Mouse (Mus musculus): ENCODE measurements around the gene Lef1. TPM values are rescaled to one million over a fixed set of nuclear protein-coding genes. Genes with fewer than 3 reads are reported as not detected.

Lef1 gene
- total RNA-seq (2014; fragmentation: Nextera tagmentation) (7.2 and 47.8 TPM in 2 replicates), total RNA-seq (2017) (0.23 and 0.34 TPM in 2 replicates)

GRCm38 (mm10) chr3:131110191-131111150 is at the start of gene Lef1:
Lef1 (plus strand) TSS chr3:131110471.
- no peak for ATAC-seq (replicated peaks; ENCODE audit: low FRiP score, low TSS enrichment, poor library complexity, severe bottlenecking)

- no peak for ATAC-seq (replicated peaks; ENCODE audit: low FRiP score, low TSS enrichment, poor library complexity, severe bottlenecking)
Observed at GRCm38 (mm10) chr3:131065001-131065400, 45.3 kb upstream of the Lef1 start.

GRCm38 (mm10) chr3:131066171-131066570 is 44.1 kb upstream of the Lef1 start:
- ATAC-seq (replicated peaks; ENCODE audit: low FRiP score, low TSS enrichment, poor library complexity, severe bottlenecking), result no peak

GRCm38 (mm10) chr3:131068000-131068399 is 42.3 kb upstream of the Lef1 start:
- no peak for ATAC-seq (replicated peaks; ENCODE audit: low FRiP score, low TSS enrichment, poor library complexity, severe bottlenecking)

GRCm38 (mm10) chr3:131070210-131070609 is 40.1 kb upstream of the Lef1 start:
- no peak for ATAC-seq (replicated peaks; ENCODE audit: low FRiP score, low TSS enrichment, poor library complexity, severe bottlenecking)

GRCm38 (mm10) chr3:131072661-131073060 is 37.6 kb upstream of the Lef1 start:
- no peak for ATAC-seq (replicated peaks; ENCODE audit: low FRiP score, low TSS enrichment, poor library complexity, severe bottlenecking)

DNA sequence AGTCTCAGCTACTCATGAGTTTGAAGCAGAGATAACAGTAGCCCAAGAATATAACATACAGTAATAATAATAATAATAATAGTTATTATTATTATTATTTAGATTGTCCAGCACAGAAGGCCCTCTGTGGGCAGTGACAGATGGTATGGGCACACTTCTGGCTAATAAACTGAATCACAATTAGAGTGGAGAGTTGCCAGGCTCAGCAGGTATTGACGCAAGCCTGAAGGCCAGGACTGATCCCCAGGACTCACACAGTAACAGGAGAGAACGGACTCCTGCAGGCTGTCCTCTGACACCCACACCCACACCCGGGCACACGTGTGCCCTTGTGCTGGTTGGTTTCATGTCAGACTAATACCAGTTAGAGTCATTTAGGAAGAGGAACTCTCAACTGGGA is 36.3 kb upstream of the Lef1 start:
- no peak for ATAC-seq (replicated peaks; ENCODE audit: low FRiP score, low TSS enrichment, poor library complexity, severe bottlenecking)

DNA sequence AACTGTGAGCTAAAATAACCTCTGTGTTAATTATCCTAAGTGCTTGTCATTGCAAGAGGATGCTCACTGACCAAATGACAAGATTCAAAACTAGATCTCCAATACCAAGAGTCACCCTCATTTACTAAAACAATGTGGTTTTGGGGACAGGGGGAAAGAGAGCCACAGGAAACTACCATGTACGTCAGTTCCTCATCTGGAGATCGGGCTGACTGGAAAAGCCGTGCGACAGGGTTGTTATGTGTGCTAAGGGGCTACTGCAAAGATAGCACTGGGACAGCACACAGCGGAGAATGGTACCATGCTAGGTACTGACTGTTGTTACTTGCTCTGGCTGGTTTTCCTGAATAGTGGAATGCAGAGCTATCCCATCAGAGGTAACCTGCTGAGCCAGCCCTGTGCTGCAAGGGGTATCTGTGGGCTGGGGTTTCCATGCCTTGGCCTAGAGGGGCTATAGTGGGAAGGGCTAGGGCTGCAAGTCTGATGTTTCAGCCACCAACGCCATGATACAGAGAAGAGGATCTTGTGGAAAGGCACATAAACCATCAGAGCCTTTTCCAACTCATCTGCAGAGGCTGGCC is 32.1 kb upstream of the Lef1 start:
- ATAC-seq (replicated peaks; ENCODE audit: low FRiP score, low TSS enrichment, poor library complexity, severe bottlenecking), result no peak

- no peak for ATAC-seq (replicated peaks; ENCODE audit: low FRiP score, low TSS enrichment, poor library complexity, severe bottlenecking)
Observed at GRCm38 (mm10) chr3:131078719-131079118, 31.6 kb upstream of the Lef1 start.

GRCm38 (mm10) chr3:131083722-131084121 is 26.5 kb upstream of the Lef1 start:
- ATAC-seq (replicated peaks; ENCODE audit: low FRiP score, low TSS enrichment, poor library complexity, severe bottlenecking), result peak; percentile 61

DNA sequence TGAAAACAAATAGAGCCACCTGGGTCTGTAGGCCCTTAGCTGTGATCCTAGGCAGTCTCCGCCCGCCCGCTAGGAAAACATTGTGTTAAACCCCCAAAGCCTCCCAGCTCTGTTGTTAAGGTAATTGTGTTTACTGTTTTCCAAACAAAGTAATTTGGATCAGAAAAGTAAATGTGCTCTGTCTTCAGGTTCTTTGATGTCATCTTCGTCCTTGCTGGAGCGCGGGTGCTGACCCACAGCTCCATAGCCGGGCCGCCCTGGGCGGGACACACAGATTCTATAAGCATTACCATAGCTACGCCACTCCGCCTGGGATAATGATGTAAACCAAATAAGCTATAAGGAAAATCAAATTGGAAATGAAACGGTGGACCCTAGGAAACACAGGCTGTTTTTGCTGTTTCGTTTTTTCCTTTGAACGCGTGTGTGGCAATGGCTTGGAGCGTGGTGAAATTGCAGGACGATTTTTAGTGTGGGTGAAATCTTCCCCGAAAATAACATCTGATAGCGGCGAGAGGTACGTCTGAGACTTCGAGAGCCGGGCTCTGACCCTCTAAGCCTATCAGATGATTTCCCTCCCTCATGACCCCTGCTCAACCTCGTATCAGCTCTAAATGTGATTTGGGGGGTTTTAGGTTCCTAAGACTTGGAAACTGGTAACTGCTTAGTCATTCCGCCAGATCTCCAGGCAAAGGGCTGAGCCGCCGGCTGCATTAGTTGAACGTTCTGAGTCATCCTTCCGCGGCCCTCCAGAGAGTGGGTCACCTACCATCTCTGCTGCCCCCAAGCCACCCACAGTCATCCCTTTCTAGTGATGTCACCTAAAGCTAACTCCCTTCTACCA is 25.3 kb upstream of the Lef1 start:
- ATAC-seq (replicated peaks; ENCODE audit: low FRiP score, low TSS enrichment, poor library complexity, severe bottlenecking), result no peak

GRCm38 (mm10) chr3:131085978-131086377 is 24.3 kb upstream of the Lef1 start:
- no peak for ATAC-seq (replicated peaks; ENCODE audit: low FRiP score, low TSS enrichment, poor library complexity, severe bottlenecking)

GRCm38 (mm10) chr3:131089721-131090120 is 20.6 kb upstream of the Lef1 start:
- ATAC-seq (replicated peaks; ENCODE audit: low FRiP score, low TSS enrichment, poor library complexity, severe bottlenecking), result no peak

DNA sequence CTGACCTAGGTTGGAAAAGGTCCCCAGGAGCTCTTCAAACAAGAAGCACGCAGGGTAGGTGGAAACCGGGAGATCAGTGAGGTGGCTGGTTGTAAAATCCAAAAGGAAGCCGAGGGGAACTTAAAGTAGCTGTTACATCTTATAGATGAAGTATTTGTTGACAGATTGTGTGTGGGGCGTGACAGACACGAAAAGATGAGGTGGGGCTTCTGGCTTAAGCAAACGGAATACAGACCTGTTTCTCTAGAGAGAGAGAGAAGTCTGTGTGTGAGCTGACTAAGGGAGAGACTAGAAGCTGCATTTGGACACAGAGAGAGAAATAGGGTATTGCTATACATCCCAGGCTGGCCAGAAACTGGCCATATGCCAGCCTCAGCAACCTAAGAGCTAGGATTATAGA is 18.2 kb upstream of the Lef1 start:
- ATAC-seq (replicated peaks; ENCODE audit: low FRiP score, low TSS enrichment, poor library complexity, severe bottlenecking), result no peak

DNA sequence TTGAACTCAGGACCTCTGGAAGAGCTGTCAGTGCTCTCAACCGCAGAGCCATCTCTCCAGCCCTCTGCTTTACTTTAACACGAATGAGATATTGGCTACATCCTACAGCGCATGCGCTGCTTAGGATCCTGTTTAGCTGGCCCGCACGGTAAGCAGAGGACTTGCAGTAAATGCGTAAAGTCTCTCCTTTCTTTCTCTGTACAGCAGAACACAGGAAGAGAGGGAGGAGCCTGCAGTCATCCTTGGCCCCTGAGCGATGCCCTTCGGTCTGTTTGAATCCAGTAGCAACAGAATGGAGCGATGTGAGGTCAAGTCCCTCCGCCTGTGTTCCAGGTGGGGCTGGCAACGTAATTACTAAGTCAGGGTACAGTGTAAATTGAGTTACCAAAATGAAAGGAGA is 16.5 kb upstream of the Lef1 start:
- no peak for ATAC-seq (replicated peaks; ENCODE audit: low FRiP score, low TSS enrichment, poor library complexity, severe bottlenecking)

- no peak for ATAC-seq (replicated peaks; ENCODE audit: low FRiP score, low TSS enrichment, poor library complexity, severe bottlenecking)
Observed at GRCm38 (mm10) chr3:131096105-131096504, 14.2 kb upstream of the Lef1 start.

DNA sequence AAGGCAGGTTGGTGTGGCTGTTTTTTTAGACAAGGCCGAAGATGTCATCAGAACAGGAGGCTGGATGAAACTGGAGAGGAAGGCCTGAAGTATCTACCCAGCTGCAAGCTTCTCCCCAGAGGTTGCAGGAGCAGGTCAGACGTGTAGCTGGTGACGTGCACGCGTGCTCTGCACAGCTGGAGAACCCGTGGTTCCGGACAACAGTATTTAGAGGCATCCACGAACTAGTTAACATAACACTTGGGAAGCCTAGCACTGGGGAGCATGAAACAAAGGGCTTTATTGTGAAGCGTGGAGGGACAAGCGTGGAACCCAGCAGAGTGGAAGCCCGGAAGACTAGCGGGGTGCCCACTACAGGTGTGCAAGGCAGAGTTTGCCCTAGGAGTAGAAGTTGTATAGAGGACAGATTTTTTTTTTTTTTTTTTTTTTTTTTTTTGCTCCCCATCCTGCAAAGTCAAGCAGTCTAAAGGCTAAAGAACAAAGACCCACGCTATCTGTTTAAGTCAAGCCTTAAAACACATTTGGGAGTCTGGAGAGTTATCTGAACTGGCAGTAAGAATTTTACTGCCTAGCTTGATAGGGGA is 8.0 kb upstream of the Lef1 start:
- ATAC-seq (replicated peaks; ENCODE audit: low FRiP score, low TSS enrichment, poor library complexity, severe bottlenecking), result no peak

GRCm38 (mm10) chr3:131105362-131105761 is 4.9 kb upstream of the Lef1 start:
- no peak for ATAC-seq (replicated peaks; ENCODE audit: low FRiP score, low TSS enrichment, poor library complexity, severe bottlenecking)

DNA sequence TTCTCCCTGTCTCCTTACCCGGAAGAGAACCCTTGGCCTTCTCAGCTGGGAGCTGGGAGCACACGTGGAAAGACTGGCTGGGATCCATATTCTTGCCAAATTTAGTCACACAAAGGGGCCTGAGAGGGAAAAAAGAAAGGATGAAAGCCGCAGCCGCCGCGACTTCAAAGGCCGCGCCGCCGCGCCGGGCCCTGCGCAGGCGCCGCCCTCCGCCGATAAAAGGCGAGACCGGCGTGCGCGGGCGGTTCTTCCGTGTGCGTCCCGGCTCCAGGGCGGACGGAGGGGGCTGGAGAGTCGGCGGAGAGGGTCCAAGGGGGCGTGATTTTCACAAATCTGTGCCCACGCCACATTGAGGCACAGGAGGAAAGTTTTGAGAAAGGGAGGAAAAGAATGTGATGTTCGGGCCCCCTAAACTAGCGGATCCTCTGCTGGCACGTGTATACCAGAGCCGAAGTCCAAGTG is 4.3 kb upstream of the Lef1 start:
- ATAC-seq (replicated peaks; ENCODE audit: low FRiP score, low TSS enrichment, poor library complexity, severe bottlenecking), result peak; percentile 50; the same call in 1 of the 2 replicates

Data from megakaryocyte-erythroid progenitor cell, adult 5-6 weeks (primary cell).